Mouse (Mus musculus) midbrain, embryonic 15.5 days (tissue): ENCODE data around the gene B3galt1. TPM values are rescaled to one million over a fixed set of nuclear protein-coding genes. Genes with fewer than 3 reads are reported as not detected.

Experiments used
- ATAC-seq: fragments of 200-750 bp; cut with Nextera tagmentation; replicated peaks from 2 replicates; pipeline ENCODE4 v1.8.0; 2017; ENCODE audit warnings: moderate TSS enrichment
- H3K27ac ChIP-seq: fragments of 300-500 bp; sonication (generic); 2 replicates; pipeline ENCODE4 v1.5.1; 2015; ENCODE audit warnings: mild to moderate bottlenecking, inconsistent platforms
- H3K27me3 ChIP-seq: fragments of 300-500 bp; sonication (generic); replicated peaks from 2 replicates; pipeline ENCODE4 v1.6.1; 2015; ENCODE audit warnings: inconsistent platforms
- H3K36me3 ChIP-seq: fragments of 300-500 bp; sonication (generic); replicated peaks from 2 replicates; pipeline ENCODE4 v1.6.1; 2015; ENCODE audit warnings: inconsistent platforms
- H3K4me1 ChIP-seq: fragments of 300-500 bp; sonication (generic); 2 replicates; pipeline ENCODE4 v1.6.1; 2015; ENCODE audit warnings: inconsistent platforms
- H3K4me2 ChIP-seq: fragments of 300-500 bp; sonication (generic); 2 replicates; pipeline ENCODE4 v1.6.1; 2015; ENCODE audit warnings: inconsistent platforms, mild to moderate bottlenecking, moderate library complexity
- H3K4me3 ChIP-seq: fragments of 300-500 bp; sonication (generic); 2 replicates; pipeline ENCODE4 v1.5.1; 2015; ENCODE audit warnings: mild to moderate bottlenecking, inconsistent platforms
- H3K9ac ChIP-seq: fragments of 300-500 bp; sonication (generic); 2 replicates; pipeline ENCODE4 v1.6.1; 2015; ENCODE audit warnings: mild to moderate bottlenecking, inconsistent platforms
- H3K9me3 ChIP-seq: fragments of 300-500 bp; sonication (generic); 2 replicates; pipeline ENCODE4 v1.6.1; 2016; ENCODE audit warnings: inconsistent platforms
- WGBS: fragments of 180-500 bp; shearing (Covaris S2); methylation state at CpG from one replicate; pipeline ENCODE4 v1.1.7; 2015; ENCODE audit warnings: mixed read lengths; 5-methylcytosine and 5-hydroxymethylcytosine counted together
- polyA plus RNA-seq: library from polyadenylated mRNA; unstranded; fragments of >200 nt; fragmentation: Nextera tagmentation; extraction: Ambion mirVana; gene quantifications from 2 replicates; pipeline ENCODE4 v1.2.1, GENCODE M21; 2015

B3galt1 gene
- 57.0 and 57.2 TPM in 2 replicates for polyA plus RNA-seq

GRCm38 (mm10) chr2:67565480-67566331 is at the start of gene B3galt1:
Gene B3galt1, plus strand, starts transcription at chr2:67565871.
- Histone ChIP-seq H3K9ac (peak within 1 kb of the TSS; percentile 89), H3K9me3 (no peaks in the 10 kb centered on the region), H3K4me3 (peak within 1 kb of the TSS; percentile 91), H3K27ac (peak within 1 kb of the TSS; percentile 97), H3K4me1 (peaks cover 17% of the 10 kb centered on the region), H3K36me3 (no peaks in the 10 kb centered on the region), H3K27me3 (no peaks in the 10 kb centered on the region), H3K4me2 (peak within 1 kb of the TSS; percentile 96)
- peak; percentile 98 for ATAC-seq
- 1% methylated on average over 77 of the region's 83 CpGs for WGBS

- Histone ChIP-seq H3K27ac (no peak overlapping the region), H3K36me3 (no peaks in the 10 kb centered on the region), H3K9ac (no peak overlapping the region), H3K4me2 (no peak overlapping the region), H3K4me3 (no peak overlapping the region), H3K4me1 (no peaks in the 10 kb centered on the region), H3K27me3 (no peaks in the 10 kb centered on the region), H3K9me3 (no peaks in the 10 kb centered on the region)
- 83% methylated on average over 7 of the region's 7 CpGs for WGBS
- ATAC-seq, result no peak
Observed at GRCm38 (mm10) chr2:67516405-67516804, 49.3 kb upstream of the B3galt1 start.

- H3K36me3 ChIP-seq, result no peaks in the 10 kb centered on the region
- no peak overlapping the region for H3K27ac ChIP-seq
- H3K4me3 ChIP-seq, result no peak overlapping the region
- no peaks in the 10 kb centered on the region for H3K9me3 ChIP-seq
- H3K4me1 ChIP-seq, result no peaks in the 10 kb centered on the region
- WGBS, result 94% methylated on average over 2 of the region's 2 CpGs
- no peak for ATAC-seq
- H3K9ac ChIP-seq, result no peak overlapping the region
- no peak overlapping the region for H3K4me2 ChIP-seq
- H3K27me3 ChIP-seq, result no peaks in the 10 kb centered on the region
Observed at GRCm38 (mm10) chr2:67535347-67535746, 30.3 kb upstream of the B3galt1 start.

GRCm38 (mm10) chr2:67539426-67539825 is 26.2 kb upstream of the B3galt1 start:
- H3K36me3 ChIP-seq, result no peaks in the 10 kb centered on the region
- H3K27me3 ChIP-seq, result no peaks in the 10 kb centered on the region
- H3K9ac ChIP-seq, result no peak overlapping the region
- H3K4me1 ChIP-seq, result peaks cover 8% of the 10 kb centered on the region
- ATAC-seq, result no peak
- no peaks in the 10 kb centered on the region for H3K9me3 ChIP-seq
- WGBS, result 95% methylated on average over 6 of the region's 6 CpGs
- no peak overlapping the region for H3K27ac ChIP-seq
- no peak overlapping the region for H3K4me2 ChIP-seq
- H3K4me3 ChIP-seq, result no peak overlapping the region

DNA sequence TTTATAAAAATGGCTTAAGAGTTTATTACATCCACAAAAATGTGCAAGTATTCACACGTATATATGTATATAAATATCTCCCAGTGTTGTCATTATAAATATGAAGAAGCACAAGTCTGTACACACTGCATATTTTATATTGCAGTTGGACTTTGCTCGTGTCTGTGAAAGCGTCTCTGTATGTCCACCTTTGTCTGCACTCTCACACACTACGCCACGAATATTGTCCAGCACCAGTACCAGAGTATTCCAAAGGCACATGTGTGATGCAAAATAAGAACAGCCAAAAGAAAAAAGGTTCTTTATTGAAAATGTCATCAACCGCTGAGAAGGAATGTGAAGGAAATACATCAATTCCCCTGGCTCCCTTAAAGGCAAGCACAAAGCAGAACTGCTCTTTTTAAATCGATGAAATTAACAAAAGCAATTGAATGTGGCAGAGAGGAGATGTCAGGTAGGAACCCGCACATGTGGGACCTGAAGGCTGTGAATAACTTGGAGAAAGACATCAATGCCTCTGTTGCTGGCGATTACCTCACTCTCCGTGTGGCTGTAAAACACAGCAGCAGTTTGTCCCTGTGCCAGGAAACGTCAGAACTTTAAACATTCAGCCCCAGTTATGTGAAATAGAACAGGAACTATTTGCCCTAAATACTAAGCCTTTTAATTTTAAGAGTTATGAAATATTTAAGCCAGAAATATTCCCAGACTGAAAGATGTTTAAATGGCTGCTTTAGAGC is 23.5 kb upstream of the B3galt1 start:
- peak overlapping the region; percentile 18; the same call in 1 of the 2 replicates for H3K4me2 ChIP-seq
- peak; percentile 45; the same call in 1 of the 2 replicates for ATAC-seq
- no peak overlapping the region for H3K4me3 ChIP-seq
- no peaks in the 10 kb centered on the region for H3K36me3 ChIP-seq
- 0 out of 2 replicates have a peak overlapping the region, but pooled peaks have one; percentile 11 for H3K27ac ChIP-seq
- peaks cover 8% of the 10 kb centered on the region for H3K4me1 ChIP-seq
- H3K9ac ChIP-seq, result no peak overlapping the region
- H3K9me3 ChIP-seq, result no peaks in the 10 kb centered on the region
- H3K27me3 ChIP-seq, result no peaks in the 10 kb centered on the region
- WGBS, result 43% methylated on average over 11 of the region's 11 CpGs

DNA sequence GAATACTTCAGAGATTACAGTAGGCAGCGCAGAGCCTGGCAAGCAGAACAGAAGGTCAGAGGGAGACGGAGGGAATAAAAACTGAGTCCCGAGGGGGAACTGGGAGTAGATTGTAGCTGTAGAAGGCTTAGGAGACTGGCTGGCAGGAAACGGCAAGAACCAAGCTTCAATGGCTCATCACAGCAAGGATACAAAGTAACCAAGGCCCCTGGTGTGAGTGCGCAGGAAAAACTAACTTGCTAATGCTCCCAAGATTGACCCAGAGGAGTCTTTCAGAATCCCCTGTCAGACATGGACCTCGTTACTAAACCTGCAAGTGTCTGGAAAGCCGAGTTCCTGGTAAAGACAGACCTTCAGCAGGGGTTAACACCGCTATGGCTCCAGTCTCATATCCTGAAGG is 21.2 kb upstream of the B3galt1 start:
- Histone ChIP-seq H3K9ac (no peak overlapping the region), H3K4me2 (no peak overlapping the region), H3K36me3 (no peaks in the 10 kb centered on the region), H3K27me3 (no peaks in the 10 kb centered on the region), H3K4me3 (no peak overlapping the region), H3K4me1 (peaks cover 8% of the 10 kb centered on the region), H3K9me3 (no peaks in the 10 kb centered on the region), H3K27ac (no peak overlapping the region)
- no peak for ATAC-seq
- 65% methylated on average over 8 of the region's 8 CpGs for WGBS

DNA sequence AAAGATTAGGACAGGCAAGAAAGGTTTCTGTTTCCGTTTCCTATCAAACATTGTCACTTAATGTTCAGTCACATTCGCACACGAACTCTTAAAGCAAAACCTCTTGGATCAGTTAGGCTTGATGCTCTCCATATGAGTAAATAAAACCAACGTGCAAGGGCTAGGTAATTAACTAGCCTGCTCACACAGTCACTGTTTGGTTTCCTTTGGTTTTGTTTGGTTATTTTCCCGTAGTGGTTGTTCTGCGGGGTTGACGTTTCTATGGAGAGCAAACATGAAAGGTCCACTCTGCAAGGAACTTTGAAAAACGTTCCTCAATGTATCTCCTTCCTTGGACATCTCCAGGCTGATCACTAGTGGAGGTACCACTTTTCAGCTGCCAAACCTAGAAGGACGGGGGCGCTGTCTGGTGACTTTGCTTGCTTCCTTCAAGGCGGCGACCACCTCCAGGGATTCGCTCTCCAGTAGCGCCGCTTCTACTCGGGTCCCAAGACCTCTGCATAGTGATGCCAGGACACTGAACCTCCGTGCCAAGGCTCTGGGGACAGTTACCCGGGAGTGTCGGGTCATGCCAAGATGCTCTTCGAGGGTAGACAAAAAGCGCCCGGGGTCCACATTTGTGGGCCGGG is 706 bp upstream of the B3galt1 start:
- peak; percentile 83 for ATAC-seq
- Histone ChIP-seq H3K4me1 (peaks cover 17% of the 10 kb centered on the region), H3K4me2 (peak overlapping the region; percentile 96), H3K9ac (peak overlapping the region; percentile 89), H3K27ac (peak overlapping the region; percentile 97), H3K9me3 (no peaks in the 10 kb centered on the region), H3K36me3 (no peaks in the 10 kb centered on the region), H3K27me3 (no peaks in the 10 kb centered on the region), H3K4me3 (peak overlapping the region; percentile 91)
- 2% methylated on average over 23 of the region's 23 CpGs for WGBS

DNA sequence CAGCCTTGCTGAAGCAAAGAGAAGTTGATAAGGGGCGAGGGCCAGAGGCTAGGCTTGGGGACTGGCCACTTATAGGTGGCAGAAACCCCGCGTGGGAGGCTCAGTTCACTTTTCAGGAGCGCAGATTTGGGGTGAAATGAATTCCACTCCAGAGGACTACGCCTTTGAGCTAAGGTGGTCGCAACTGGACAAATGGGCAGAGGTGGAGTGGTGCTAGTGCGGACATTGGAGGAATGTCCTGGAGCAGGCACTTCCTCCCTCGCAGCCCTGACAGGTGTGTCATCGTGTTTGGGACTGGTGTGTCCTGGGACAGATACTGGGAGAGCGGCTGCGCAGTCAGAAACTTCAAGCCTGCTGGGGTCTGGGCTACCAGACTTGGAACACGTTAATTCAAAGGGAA is 895 bp downstream of the B3galt1 start:
- Histone ChIP-seq H3K4me1 (peaks cover 17% of the 10 kb centered on the region), H3K9me3 (no peaks in the 10 kb centered on the region), H3K36me3 (no peaks in the 10 kb centered on the region), H3K4me3 (peak overlapping the region; percentile 91), H3K4me2 (peak overlapping the region; percentile 96), H3K27ac (peak overlapping the region; percentile 97), H3K27me3 (no peaks in the 10 kb centered on the region), H3K9ac (peak overlapping the region; percentile 89)
- 0 out of 2 replicates have a peak, but pooled peaks have one; percentile 2 for ATAC-seq
- 1% methylated on average over 12 of the region's 12 CpGs for WGBS

- Histone ChIP-seq H3K4me2 (peak overlapping the region; percentile 96), H3K9me3 (no peaks in the 10 kb centered on the region), H3K27me3 (no peaks in the 10 kb centered on the region), H3K9ac (peak overlapping the region; percentile 89), H3K27ac (no peak overlapping the region), H3K4me1 (peaks cover 17% of the 10 kb centered on the region), H3K4me3 (peak overlapping the region; percentile 91), H3K36me3 (no peaks in the 10 kb centered on the region)
- no peak for ATAC-seq
- 12% methylated on average over 8 of the region's 8 CpGs for WGBS
Observed at GRCm38 (mm10) chr2:67567141-67567680, 1.5 kb downstream of the B3galt1 start.

GRCm38 (mm10) chr2:67576634-67577033 is 11.0 kb downstream of the B3galt1 start:
- WGBS, result 20% methylated on average over 2 of the region's 2 CpGs
- Histone ChIP-seq H3K9ac (no peak overlapping the region), H3K4me3 (no peak overlapping the region), H3K27me3 (no peaks in the 10 kb centered on the region), H3K4me1 (no peaks in the 10 kb centered on the region), H3K9me3 (no peaks in the 10 kb centered on the region), H3K27ac (no peak overlapping the region), H3K36me3 (no peaks in the 10 kb centered on the region), H3K4me2 (no peak overlapping the region)
- no peak for ATAC-seq

DNA sequence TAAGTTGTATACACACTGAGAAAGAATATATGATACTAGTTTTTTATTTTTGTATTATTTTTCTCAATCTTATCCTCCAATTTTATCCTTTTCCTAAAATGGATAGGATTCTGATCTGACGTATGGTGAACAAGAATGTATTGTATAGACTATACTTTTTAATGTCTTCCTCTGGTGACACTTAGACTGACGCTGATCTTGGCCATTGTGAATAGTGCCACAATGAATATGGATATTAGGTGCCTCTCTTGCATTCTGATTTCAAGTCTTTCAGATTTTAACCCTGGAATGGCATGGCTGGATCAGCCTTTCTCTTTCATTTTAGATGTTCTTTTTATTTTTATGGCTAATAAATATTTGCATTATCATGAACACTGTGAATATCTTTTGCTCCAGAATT is 17.4 kb downstream of the B3galt1 start:
- no peaks in the 10 kb centered on the region for H3K27me3 ChIP-seq

DNA sequence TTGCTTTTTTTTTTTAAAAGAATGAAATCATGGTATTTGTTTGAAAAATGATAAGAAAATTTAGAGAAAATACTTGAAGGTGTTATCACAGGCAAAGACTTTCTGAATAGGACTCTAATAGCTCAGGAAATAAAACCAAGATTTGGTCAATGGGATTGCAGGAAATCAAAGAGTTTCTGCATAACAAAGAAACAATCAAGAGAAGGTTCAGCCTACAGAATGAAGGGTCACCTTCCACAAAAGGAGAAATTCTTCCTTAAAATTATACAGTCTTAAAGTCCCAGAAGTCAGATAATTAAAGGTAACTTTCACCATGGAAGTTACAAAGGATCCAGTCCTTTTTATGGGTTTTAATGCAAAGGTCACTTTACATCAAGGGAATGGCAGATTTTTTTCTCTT is 24.7 kb downstream of the B3galt1 start:
- H3K4me2 ChIP-seq, result no peak overlapping the region
- H3K27me3 ChIP-seq, result no peaks in the 10 kb centered on the region
- ATAC-seq, result no peak
- no peak overlapping the region for H3K9ac ChIP-seq
- no peaks in the 10 kb centered on the region for H3K36me3 ChIP-seq
- H3K4me1 ChIP-seq, result no peaks in the 10 kb centered on the region
- H3K27ac ChIP-seq, result no peak overlapping the region
- H3K4me3 ChIP-seq, result no peak overlapping the region
- H3K9me3 ChIP-seq, result no peaks in the 10 kb centered on the region

More for the DNA sequence above, 17.4 kb downstream of the B3galt1 start:
- no peak overlapping the region for H3K4me2 ChIP-seq
- H3K27ac ChIP-seq, result no peak overlapping the region
- no peaks in the 10 kb centered on the region for H3K36me3 ChIP-seq
- H3K9me3 ChIP-seq, result no peaks in the 10 kb centered on the region
- WGBS, result 15% methylated on average over 2 of the region's 2 CpGs
- ATAC-seq, result no peak
- H3K4me3 ChIP-seq, result no peak overlapping the region
- H3K4me1 ChIP-seq, result peaks cover 3% of the 10 kb centered on the region; the same call in 1 of the 2 replicates
- no peak overlapping the region for H3K9ac ChIP-seq
